Mouse (Mus musculus): ENCODE results near the gene Gm8122.
"Not testable (repeated sequence)": the region's sequence is repeated elsewhere in the genome, so short reads cannot be mapped to it uniquely, and the experiment has no call there.

DNA sequence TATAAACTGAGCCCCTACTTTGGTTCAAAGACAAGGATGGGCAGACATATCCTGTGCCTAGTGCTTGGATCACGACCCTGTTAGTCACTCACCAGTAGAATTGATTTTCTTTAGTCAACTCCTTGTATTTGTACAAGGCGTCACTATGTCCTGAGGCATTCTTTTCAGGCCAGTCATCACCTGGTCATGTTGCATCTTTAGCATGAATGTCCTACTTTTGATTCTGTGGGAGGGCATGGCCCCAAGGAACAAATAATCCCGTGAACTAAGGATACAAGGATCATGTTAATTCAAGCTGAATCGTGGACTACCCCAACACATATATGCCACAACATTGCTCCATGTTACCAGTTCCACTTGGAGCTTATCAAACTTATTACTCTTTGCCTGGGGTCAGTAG lies 43.0 kb upstream of the Gm8122 start:
- TF ChIP-seq CTCF (IDR thresholded peaks at IDR 0.05; ENCODE audit: control insufficient read depth, insufficient read depth, insufficient read length); MYOD1 (IDR thresholded peaks at IDR 0.05; ENCODE audit: control insufficient read depth, insufficient read length, low read depth): not testable (repeated sequence)
